Mouse (Mus musculus): Measurements from ENCODE around the gene Rnls.

Gene Rnls

GRCm38 (mm10) chr19:33101093-33102007, 290.7 kb downstream of the Rnls start:
- peak; percentile 88 for DNase-seq

GRCm38 (mm10) chr19:33100598-33100997, 291.5 kb downstream of the Rnls start:
- DNase-seq = no peak

GRCm38 (mm10) chr19:33100031-33100430, 292.1 kb downstream of the Rnls start:
- peak; percentile 88 for DNase-seq

GRCm38 (mm10) chr19:33099201-33099788, 292.8 kb downstream of the Rnls start:
- DNase-seq = peak; percentile 65

- no peak for DNase-seq
Measured at GRCm38 (mm10) chr19:33097691-33098090, 294.4 kb downstream of the Rnls start.

GRCm38 (mm10) chr19:33096581-33096980, 295.5 kb downstream of the Rnls start:
- peak; percentile 53 for DNase-seq

- DNase-seq = peak; percentile 63
Measured at GRCm38 (mm10) chr19:33092575-33092974, 299.5 kb downstream of the Rnls start.

- no peak for DNase-seq
Measured at GRCm38 (mm10) chr19:33091324-33091723, 300.8 kb downstream of the Rnls start.

GRCm38 (mm10) chr19:33088868-33089267, 303.2 kb downstream of the Rnls start:
- peak; percentile 97 for DNase-seq

GRCm38 (mm10) chr19:33087961-33088360, 304.1 kb downstream of the Rnls start:
- peak; percentile 70 for DNase-seq
